Mouse (Mus musculus) intestine, postnatal 0 days (tissue): ENCODE results near the gene Krt83. TPM values are rescaled to one million over a fixed set of nuclear protein-coding genes. Genes with fewer than 3 reads are reported as not detected.
A peak's percentile ranks its signal among the peaks of the same experiment; 100 is the strongest.

ENCODE experiments used
- ATAC-seq: fragments of 200-750 bp; cut with Nextera tagmentation; 2 replicates; pipeline ENCODE4 v1.8.0; 2017; ENCODE audit warnings: mild to moderate bottlenecking, moderate TSS enrichment, moderate library complexity
- H3K27ac ChIP-seq: fragments of 300-500 bp; sonication (generic); 2 replicates; pipeline ENCODE4 v1.5.1; 2014; ENCODE audit warnings: mild to moderate bottlenecking, low read depth, low read length, moderate library complexity
- H3K27me3 ChIP-seq: fragments of 300-500 bp; sonication (generic); replicated peaks from 2 replicates; pipeline ENCODE4 v1.6.1; 2014; ENCODE audit warnings: low read length, mixed read lengths; ENCODE audit not compliant: control insufficient read depth, insufficient read depth
- H3K36me3 ChIP-seq: fragments of 300-500 bp; sonication (generic); 2 replicates; pipeline ENCODE4 v1.6.1; 2014; ENCODE audit warnings: mild to moderate bottlenecking, moderate library complexity; ENCODE audit not compliant: control insufficient read depth, insufficient read depth
- H3K4me1 ChIP-seq: fragments of 300-500 bp; sonication (generic); replicated peaks from 2 replicates; pipeline ENCODE4 v1.6.1; 2014; ENCODE audit warnings: antibody characterized with exemption, low read length, mixed read lengths; ENCODE audit not compliant: control insufficient read depth, insufficient read depth
- H3K4me2 ChIP-seq: fragments of 300-500 bp; sonication (generic); replicated peaks from 2 replicates; pipeline ENCODE4 v1.6.1; 2014; ENCODE audit warnings: low read depth, mild to moderate bottlenecking, moderate library complexity
- H3K4me3 ChIP-seq: fragments of 300-500 bp; sonication (generic); 2 replicates; pipeline ENCODE4 v1.5.1; 2014; ENCODE audit warnings: low read depth, low read length
- H3K9ac ChIP-seq: fragments of 300-500 bp; sonication (generic); 2 replicates; pipeline ENCODE4 v1.6.1; 2014; ENCODE audit warnings: mild to moderate bottlenecking, low read depth, low read length
- H3K9me3 ChIP-seq: fragments of 300-500 bp; sonication (generic); 2 replicates; pipeline ENCODE4 v1.6.1; 2016; ENCODE audit warnings: mixed run types; ENCODE audit not compliant: control insufficient read depth
- CTCF ChIP-seq: sonication (generic); IDR thresholded peaks from 2 replicates; pipeline ENCODE4 v1.5.1; 2016; ENCODE audit warnings: low read depth, mild to moderate bottlenecking, control low read depth, antibody characterized with exemption, moderate library complexity
- WGBS: fragments of 180-500 bp; shearing (Covaris S2); extraction: QIAGEN DNeasy Blood & Tissue Kit; methylation state at CpG from one replicate; pipeline ENCODE4 v1.1.7; 2014; 5-methylcytosine and 5-hydroxymethylcytosine counted together
- polyA plus RNA-seq: library from polyadenylated mRNA; unstranded; fragments of >200 nt; fragmentation: Nextera tagmentation; extraction: Ambion mirVana; gene quantifications from 2 replicates; pipeline ENCODE4 v1.2.1, GENCODE M21; 2015

Gene Krt83
- polyA plus RNA-seq, 1 experiment from 2014 or later: not detected

DNA sequence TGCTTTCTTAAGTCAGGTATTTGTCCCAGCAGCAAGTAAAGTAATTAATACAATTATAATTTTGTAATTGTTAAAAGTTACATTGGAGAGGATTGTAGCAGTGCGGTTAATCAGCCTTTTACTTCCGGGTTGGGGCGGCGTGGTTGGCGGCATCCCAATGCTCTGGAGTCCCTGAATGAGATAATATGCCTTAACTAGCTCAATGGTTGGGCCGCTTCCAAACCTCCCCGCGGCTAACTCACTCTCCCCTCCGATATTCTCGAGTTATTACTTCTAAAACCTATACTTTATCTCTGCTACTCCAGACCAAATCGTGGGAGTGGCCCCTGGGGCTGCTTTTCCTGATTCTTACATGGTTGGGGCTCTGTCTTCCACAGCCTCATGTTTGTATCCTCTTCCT is 44.7 kb downstream of the Krt83 start:
- no peaks in the 10 kb centered on the region for H3K4me1 ChIP-seq
- no peak for ATAC-seq
- no peak overlapping the region for H3K27ac ChIP-seq
- H3K4me3 ChIP-seq: no peak overlapping the region
- no peaks in the 10 kb centered on the region for H3K9me3 ChIP-seq
- WGBS: 69% methylated on average over 11 of the region's 11 CpGs
- no peak overlapping the region for H3K9ac ChIP-seq
- no peak for TF ChIP-seq CTCF
- H3K27me3 ChIP-seq: no peaks in the 10 kb centered on the region
- no peak overlapping the region for H3K4me2 ChIP-seq
- H3K36me3 ChIP-seq: no peaks in the 10 kb centered on the region

DNA sequence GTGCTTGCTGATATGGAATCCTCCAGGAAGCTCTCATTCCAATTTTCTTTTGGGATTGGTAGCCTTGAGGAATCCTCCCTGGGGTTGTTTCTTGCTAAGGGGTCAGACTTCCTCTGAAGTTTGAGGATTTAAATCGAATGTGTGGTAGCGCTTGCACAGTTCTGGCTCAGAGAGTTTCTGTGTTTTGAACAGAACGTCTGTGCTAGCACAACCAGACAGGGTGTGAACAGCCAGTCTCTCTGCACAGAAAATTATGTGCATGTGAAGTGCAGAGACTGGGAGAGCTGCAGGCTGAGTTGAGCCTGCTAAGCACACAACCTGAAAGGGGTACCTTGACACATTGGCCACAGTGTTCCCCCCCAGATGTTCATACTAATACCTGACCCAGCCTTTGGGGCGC is 50.5 kb downstream of the Krt83 start:
- H3K4me3 ChIP-seq: no peak overlapping the region
- H3K27me3 ChIP-seq: peaks cover 18% of the 10 kb centered on the region
- no peaks in the 10 kb centered on the region for H3K36me3 ChIP-seq
- no peaks in the 10 kb centered on the region for H3K4me1 ChIP-seq
- 68% methylated on average over 4 of the region's 4 CpGs for WGBS
- no peak overlapping the region for H3K4me2 ChIP-seq
- H3K9ac ChIP-seq: no peak overlapping the region
- H3K27ac ChIP-seq: no peak overlapping the region
- H3K9me3 ChIP-seq: no peaks in the 10 kb centered on the region
- TF ChIP-seq CTCF: no peak
- ATAC-seq: no peak

DNA sequence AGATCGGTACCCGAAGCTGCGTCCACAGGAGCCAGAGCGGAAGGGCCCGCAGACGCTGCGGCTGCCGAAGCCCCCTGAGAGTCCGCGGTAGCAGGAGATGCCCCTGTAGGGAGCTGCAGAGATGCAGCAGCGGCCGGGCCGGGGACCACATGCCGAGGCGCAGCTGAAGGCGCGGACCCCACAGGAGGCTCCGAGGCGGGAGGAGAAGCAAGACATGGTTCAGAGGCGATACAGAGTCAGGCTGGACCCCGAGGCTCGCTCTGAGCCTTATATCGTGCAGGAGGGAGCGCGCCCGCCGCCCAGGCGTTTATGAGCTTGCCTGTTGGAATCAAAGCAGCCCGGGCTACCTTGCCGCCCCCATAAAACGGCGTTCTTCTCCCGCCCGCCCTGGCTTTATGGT is 52.8 kb downstream of the Krt83 start, which contains the start of gene Krt87:
Gene Krt87, minus strand, starts transcription at position 250 of the 400 bp plus-strand sequence.
- 4% methylated on average over 34 of the region's 34 CpGs for WGBS
- Histone ChIP-seq H3K9me3 (no peaks in the 10 kb centered on the region), H3K4me2 (peak within 1 kb of the TSS; percentile 35; the same call in 1 of the 2 replicates), H3K27ac (no peak within 1 kb of the TSS), H3K36me3 (no peaks in the 10 kb centered on the region), H3K4me1 (no peaks in the 10 kb centered on the region), H3K9ac (no peak within 1 kb of the TSS), H3K27me3 (peaks cover 18% of the 10 kb centered on the region), H3K4me3 (peak within 1 kb of the TSS; percentile 18; the same call in 1 of the 2 replicates)
- TF ChIP-seq CTCF: no peak
- ATAC-seq: no peak

DNA sequence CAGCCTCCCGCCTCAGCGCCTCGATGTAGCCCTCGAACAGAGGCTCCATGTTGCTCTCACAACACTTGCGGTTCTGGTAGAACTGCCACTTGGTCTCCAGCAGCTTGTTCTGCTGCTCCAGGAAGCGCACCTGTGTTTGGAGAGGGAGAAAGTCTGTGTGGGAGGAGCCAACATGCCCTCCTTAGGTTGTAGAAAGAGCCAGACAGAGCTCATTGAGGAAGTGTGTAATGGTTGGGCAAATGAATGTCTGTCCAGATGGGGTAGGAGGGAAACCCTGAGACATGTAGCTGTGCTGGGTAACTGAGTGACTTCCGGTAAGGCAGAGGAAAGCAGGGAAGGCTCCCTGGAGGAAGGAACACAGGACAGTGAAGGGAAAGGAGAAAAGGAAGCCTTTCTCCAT is 54.7 kb downstream of the Krt83 start:
- no peak overlapping the region for H3K4me2 ChIP-seq
- TF ChIP-seq CTCF: no peak
- no peak overlapping the region for H3K4me3 ChIP-seq
- H3K9ac ChIP-seq: no peak overlapping the region
- H3K4me1 ChIP-seq: no peaks in the 10 kb centered on the region
- H3K27me3 ChIP-seq: peaks cover 18% of the 10 kb centered on the region
- no peaks in the 10 kb centered on the region for H3K36me3 ChIP-seq
- no peaks in the 10 kb centered on the region for H3K9me3 ChIP-seq
- H3K27ac ChIP-seq: no peak overlapping the region
- peak; percentile 52 for ATAC-seq
- 73% methylated on average over 7 of the region's 7 CpGs for WGBS

Other genes with a start within 250 kb of the Krt83 start
- gene Nr4a1, start 237.2 kb downstream of the Krt83 start, polyA plus RNA-seq: 5.9 and 10.0 TPM in 2 replicates
- gene Atg101, start 207.2 kb downstream of the Krt83 start, polyA plus RNA-seq: 46.5 and 50.9 TPM in 2 replicates
- gene 6030408B16Rik, start 198.3 kb downstream of the Krt83 start, polyA plus RNA-seq: 0.48 and 0.77 TPM in 2 replicates
- gene Krt80, start 121.3 kb downstream of the Krt83 start, polyA plus RNA-seq: 0.40 and 0.61 TPM in 2 replicates
- 86.1 and 89.0 TPM in 2 replicates for gene Krt7, start 80.5 kb downstream of the Krt83 start, polyA plus RNA-seq
- gene Krt87, start 52.7 kb downstream of the Krt83 start, polyA plus RNA-seq: 0.16 TPM in 2 replicates
- gene Krt88, start 43.8 kb downstream of the Krt83 start, polyA plus RNA-seq: not detected in 2 replicates
- not detected in 2 replicates for gene Krt81, start 27.8 kb downstream of the Krt83 start, polyA plus RNA-seq
- not detected in 2 replicates for gene Krt86, start 18.0 kb downstream of the Krt83 start, polyA plus RNA-seq
- not detected in 2 replicates for gene Gm49425, start 25.7 kb upstream of the Krt83 start, polyA plus RNA-seq
- gene Krt84, start 41.3 kb upstream of the Krt83 start, polyA plus RNA-seq: 0.21 TPM in 1 of 2 replicates, not detected in the other
- gene Krt82, start 59.2 kb upstream of the Krt83 start, polyA plus RNA-seq: not detected in 2 replicates
- 0.20 and 0.21 TPM in 2 replicates for gene Krt90, start 71.4 kb upstream of the Krt83 start, polyA plus RNA-seq
- not detected in 2 replicates for gene Krt75, start 82.4 kb upstream of the Krt83 start, polyA plus RNA-seq
- 0.07 TPM in 1 of 2 replicates, not detected in the other for gene Gm5414, start 136.7 kb upstream of the Krt83 start, polyA plus RNA-seq
- not detected in 2 replicates for gene Gm5478, start 155.9 kb upstream of the Krt83 start, polyA plus RNA-seq
- gene Krt6b, start 188.8 kb upstream of the Krt83 start, polyA plus RNA-seq: 0.34 TPM in 1 of 2 replicates, not detected in the other
- 0.25 TPM in 2 replicates for gene Krt6a, start 202.8 kb upstream of the Krt83 start, polyA plus RNA-seq
- 0.08 TPM in 1 of 2 replicates, not detected in the other for gene Krt5, start 221.4 kb upstream of the Krt83 start, polyA plus RNA-seq